Mouse (Mus musculus) gastrocnemius, adult 8-10 months (tissue): ENCODE measurements around the gene Rps6kl1. TPM values are rescaled to one million over a fixed set of nuclear protein-coding genes. Genes with fewer than 3 reads are reported as not detected.
A peak's percentile ranks its signal among the peaks of the same experiment; 100 is the strongest.
"Not testable (repeated sequence)": the region's sequence is repeated elsewhere in the genome, so short reads cannot be mapped to it uniquely, and the experiment has no call there.

ENCODE experiments used
- DNase-seq, 2 experiments: peaks; one replicate each; pipeline ENCODE4 v3.0.0; 2022; ENCODE audit warnings: low spot score in 2 of 2
- total RNA-seq, 4 experiments: library from RNA; stranded (reverse); gene quantifications; 2 replicates each; pipeline ENCODE4 v1.2.4; 2022

The Rps6kl1 gene
- total RNA-seq, 4 experiments from 2014 or later, result 0.31 to 0.46 (median 0.32) TPM

DNA sequence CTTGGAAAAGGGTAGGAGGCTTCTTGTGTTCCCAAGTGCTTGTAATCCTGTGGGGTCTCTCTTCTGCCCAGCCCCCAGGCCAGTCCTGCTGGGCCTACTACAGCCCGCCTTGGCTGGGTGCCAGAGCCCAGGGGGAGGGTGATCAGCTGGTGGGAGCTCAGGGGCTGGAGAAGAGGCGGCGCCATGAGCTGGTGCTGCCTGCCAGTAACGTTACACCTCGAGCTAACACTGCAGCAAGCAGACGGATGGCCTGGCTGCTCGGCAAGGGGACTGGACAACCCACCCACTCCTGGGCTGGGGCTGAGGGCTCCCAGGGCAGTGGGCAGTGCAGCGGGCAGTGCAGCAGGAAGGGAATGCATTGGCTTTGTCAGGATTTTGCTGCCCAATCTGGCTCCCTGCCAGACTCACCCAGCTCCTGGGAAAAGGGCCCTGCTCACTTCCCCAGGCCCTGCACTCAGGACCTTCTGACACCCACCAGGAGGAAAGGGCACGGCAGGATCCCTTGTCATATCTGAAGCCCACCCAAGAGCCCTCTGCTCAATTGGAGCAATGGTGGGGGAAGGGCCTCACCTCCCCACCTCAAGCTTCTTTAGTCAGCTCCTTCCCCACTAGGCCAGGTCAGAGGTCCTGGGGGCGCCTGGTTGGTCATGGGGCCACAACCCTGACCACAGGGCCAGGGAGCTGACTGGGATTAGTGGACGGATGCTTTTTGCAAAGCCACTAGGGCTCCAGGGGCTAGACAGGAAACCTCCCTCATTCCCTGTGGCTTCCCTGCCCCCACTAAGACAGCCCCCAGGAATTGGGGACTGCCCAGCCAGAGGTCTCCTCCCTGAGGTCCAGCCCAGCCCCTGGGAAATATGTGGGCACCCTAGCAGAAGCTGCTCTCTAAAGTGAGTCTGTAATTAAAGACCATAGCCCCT is 25.1 kb upstream of the Rps6kl1 start:
- no peak for DNase-seq

DNA sequence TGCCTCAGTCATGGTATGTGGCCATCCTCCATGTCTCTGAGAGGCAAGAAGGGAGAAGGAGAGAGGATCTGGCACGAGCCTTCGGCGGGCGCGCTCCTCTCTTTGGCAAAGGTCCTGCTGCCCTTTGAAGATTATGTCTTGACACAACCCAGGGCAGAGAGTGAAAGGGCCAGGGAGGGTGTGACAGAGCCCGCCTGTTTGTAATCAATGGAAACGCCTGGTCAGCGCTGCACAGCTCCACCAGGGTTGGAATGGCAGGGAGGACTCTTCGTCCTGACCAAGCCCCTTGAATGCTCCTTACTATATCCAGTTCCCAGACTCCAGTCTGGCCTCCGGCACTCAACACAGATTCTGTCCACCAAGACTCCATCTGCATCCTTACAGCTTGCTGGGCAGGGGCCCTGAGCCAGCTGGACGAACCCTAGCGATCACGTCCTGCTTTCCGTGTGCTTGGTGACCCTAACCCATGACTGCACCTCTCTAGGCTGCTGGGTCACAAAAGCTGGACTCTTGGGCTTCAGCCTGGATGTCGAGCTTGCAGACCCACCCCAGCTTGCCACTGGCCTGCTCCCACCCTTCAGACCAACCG is 24.1 kb upstream of the Rps6kl1 start:
- DNase-seq, result no peak

DNA sequence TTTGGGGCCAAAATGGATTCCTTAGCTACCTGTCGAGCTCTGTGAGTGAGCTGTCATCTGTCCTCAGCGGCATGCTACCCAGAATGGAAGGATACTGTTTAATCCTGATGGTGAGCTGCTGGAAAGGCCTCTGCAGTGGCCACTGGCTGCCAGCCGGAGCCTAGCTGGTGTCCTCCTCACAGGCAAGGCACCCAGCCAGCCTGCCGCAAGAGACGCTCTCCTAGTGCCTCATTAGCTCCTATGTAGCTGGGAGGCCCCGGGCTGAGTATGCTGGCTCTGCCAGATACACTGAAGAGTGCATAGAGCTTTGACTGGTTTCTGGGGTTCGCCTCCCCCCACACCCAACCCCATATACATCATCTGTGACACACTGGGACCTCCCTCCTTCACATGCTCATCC is 23.0 kb upstream of the Rps6kl1 start:
- peak in 1 of 2 experiments; percentile 66 for DNase-seq

DNA sequence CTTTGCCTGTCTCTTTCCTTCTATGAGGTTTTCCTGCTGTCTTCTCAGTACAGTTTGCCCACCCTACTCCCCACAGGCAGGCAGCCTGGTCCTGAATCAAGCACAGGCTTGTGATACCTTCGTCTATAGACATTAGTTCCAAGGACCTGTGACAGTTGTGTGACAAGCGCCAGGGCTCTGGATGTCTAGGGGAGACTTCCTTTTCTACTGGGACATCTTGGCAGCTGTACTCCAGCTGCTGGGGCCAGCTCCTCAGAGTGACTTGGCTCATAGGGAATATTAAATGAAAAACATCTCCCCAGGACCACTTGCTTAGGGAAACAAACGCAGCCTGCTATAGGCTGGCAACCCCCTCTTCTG is 19.9 kb upstream of the Rps6kl1 start:
- no peak for DNase-seq

DNA sequence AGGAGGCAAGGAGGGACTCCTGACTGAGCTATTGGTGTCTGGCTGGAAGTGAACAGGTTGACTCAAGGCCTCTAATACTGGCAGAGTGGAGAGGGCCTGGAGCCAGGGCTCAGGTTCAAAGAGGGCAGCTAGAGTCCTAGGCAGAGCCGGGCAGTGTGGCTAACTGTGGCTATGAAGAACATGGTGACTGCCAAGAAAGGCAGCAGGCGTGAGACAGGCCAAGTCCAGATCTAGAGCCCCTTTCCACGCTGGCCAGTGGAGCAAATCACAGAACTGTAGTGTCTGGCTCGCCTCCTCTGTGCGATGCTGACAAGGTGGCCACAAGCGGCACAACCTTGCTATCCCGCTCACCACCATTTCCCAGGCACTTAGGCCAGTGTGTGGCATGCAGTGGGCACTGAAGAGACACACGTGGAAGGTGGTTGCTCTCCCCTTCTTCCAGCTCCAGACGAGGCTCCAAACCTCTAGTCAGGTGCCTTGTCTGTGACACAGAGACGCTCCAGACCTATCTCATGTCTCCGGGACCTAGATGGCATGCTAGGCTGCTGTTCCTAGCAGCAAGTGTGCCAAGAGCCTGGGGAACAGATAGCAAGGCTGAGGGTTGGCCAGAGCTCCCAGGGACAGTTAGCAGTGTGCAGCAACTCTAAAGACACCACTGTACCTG is 19.4 kb upstream of the Rps6kl1 start:
- DNase-seq, result peak; percentile 69 to 84

DNA sequence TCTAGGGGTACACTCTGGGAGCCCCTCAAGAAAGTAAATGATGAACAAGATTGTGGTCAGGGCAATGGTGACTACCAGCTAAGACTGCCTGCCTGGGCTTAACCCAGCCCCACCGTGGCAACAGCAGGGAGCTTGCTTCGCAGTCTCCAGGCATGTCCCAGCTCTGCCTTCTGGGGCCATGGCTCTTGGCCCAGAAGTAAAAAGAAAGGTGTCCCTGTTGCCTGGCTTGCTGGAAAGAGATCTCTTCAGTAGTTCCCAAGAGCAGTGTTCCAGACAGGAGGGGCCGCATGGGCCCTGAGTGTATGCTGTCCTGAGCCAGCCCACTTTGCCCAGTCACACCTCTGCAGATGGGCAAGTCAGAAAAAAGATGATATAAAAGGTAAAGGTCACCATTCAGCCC is 18.8 kb upstream of the Rps6kl1 start:
- DNase-seq, result no peak

DNA sequence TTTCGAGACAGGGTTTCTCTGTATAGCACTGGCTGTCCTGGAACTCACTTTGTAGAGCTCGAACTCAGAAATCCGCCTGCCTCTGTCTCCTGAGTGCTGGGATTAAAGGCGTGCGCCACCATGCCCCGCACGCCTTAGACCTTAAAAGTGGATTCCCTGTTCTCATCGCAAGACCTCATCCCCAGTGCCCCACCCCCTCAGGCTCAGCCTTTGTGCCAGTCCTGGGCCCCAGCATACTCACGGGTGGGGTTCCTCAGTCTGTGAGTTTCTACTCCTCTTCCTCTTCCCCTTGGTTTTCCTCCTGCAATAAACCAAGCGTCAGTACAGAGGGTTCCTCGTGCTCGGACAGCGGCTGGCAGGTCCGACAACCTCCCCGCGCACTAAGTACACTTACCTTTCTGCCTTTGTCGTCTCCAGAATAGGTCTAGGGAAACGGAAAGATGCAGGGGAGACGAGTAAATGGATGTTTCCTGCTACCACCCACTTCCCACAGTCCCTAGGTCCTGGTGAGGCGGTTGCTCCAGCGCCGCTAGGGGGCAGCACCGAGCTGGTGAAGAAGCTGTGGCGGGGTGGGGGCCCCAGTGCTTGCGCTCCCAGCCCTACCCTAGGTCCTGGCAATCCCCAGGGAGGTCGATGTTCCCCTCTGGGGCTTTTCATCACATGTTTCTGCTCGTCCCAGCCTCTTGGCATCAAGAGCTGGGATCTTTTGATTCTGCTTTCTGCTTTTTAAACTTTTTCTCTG is 18.2 kb upstream of the Rps6kl1 start:
- DNase-seq, result peak; percentile 78 to 80

DNA sequence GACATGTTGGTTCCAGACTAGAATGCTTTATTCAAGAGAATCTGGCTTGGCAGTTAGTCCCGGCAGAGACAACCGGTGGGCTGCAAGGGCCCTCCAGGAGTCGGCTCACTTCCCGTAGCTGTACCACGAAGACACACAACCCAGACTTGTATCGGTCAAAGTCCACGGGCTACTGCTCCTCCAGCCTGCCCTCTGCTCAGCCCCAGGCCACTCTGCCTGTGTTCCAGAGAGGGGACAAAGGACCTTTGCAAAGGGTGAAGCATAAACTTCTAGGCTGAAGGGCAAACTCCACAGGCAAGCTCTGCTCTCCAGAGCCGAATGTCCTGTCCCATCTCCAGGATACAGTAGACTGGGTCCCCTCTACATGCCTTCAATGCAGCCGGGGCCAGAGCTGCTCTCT is 15.6 kb upstream of the Rps6kl1 start:
- DNase-seq, result no peak

DNA sequence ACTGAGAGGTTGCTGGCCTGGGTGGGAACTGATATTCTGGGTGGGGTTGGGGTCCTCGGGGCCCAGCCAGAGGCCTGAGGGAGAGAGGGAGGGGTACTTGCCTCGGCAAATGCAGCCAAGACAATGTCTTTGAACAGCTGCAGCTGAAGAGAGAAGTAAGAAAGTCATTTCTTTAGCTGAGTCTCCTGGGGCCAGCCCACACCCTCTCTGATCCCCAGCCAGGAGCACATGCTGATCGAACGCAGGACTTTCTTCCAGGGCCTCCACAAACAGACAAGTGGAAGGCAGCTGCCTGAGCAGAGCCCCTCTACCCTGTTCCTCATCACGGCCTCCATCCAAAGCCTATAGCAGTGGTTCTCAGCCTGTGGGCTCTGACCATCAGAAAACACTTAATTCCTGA is 13.9 kb upstream of the Rps6kl1 start:
- peak; percentile 51 to 58 for DNase-seq

DNA sequence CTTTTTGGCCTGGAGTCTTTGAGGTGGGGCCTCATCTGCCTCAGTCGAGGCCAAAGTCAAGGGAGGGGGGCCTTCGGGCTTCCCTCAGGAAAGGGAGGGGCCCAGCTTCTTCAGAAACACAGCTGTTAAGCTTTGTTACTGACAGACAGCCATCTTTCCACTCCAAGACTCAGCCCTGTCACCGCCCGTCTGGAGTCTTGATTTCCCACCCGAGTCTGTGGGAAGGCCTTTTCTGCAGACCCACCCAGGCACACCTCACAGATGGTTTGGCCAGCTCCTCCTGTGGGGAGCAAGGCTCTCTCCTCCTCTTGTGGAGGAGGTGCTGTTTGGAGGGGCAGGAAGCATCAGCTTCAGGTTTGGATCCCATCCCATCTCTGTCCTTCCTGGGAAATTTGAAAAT is 8.5 kb upstream of the Rps6kl1 start:
- DNase-seq, result no peak

DNA sequence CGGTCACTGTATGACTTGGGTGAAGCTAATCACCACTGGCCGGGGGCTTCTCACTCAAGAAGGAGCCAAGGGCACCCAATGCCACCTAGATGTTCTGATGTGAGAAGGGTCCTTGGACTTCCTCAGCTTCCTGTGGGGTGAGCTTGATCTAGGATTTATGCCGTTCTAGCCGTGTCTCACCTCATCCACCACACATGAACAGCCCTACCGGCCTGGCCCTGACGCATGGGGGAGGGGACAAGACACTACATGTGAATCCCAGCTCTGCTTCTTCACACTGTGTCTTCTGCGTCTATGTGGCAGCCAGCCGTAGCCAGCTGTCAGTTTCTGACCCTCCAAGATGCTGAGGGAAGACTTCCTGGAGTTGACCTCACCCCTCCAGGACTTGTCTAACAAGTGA is 7.7 kb upstream of the Rps6kl1 start:
- DNase-seq, result no peak

DNA sequence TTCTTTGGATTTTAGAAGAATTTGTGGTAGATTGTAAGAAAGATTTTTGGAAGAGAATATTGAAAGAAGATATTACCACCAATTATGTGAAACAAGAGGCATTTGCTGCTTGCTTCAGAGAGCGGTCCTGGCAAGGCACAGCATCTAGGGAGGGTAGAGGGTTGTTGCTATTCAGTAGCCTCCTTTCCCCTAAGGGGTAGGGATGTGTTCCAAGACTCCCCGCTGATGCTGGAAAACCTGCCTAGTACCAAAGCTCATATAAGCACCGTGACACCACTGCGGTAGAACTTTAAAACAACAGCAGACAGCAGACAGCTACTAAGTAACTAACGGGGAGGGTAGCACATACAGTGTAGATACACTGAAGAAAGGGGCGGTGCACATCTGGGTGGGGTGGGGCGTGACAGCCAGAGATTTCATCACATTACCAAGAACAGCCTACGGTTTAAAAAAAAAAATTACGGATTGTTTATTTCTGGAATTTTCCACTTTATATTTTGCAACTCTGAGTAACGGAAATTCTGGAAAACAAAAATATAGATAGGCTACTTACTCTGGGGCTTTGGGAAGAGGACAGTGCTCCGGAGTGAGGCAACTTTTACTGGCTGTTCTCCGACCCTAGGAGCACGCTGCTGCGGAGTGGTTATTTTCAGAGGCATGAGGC is 6.9 kb upstream of the Rps6kl1 start:
- DNase-seq, result no peak

DNA sequence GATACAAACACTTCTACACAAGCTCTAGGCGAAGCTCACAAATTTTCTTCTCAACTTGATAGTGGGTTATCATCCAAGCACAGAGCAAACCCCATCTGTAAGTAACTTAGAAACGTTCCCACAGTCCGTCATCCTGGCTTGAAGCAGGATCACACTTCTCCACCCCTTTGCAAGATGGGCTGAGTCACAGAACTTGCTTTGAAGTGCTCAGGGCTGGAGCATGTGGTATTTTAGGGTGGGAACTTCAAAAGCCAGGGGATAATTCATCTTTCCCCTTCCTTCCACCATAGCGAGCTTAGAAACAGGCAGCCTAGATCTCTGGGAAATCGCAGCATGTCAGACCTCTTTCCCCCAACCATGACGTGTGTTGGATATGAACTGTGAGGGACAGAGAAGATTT is 5.3 kb upstream of the Rps6kl1 start:
- DNase-seq, result no peak

DNA sequence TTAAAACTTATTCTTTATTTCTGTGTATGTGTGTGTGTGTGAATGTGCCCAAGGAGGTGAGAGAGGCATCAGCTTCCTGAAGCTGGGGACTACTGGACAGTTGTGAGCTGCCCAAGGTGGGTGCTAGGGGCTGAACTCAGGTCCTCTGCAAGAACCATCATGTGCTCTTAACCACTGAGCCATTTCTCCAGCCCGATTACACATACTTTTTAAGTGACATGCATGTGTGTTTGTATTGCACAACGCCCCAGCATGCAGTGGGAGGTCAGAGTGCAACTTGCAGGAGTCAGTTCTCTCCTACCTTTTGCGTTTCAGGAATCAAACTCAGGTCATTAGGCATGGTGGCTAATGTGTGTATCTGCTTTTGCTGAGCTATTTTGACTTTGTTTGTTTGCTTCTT is 1.9 kb upstream of the Rps6kl1 start:
- DNase-seq, result no peak

DNA sequence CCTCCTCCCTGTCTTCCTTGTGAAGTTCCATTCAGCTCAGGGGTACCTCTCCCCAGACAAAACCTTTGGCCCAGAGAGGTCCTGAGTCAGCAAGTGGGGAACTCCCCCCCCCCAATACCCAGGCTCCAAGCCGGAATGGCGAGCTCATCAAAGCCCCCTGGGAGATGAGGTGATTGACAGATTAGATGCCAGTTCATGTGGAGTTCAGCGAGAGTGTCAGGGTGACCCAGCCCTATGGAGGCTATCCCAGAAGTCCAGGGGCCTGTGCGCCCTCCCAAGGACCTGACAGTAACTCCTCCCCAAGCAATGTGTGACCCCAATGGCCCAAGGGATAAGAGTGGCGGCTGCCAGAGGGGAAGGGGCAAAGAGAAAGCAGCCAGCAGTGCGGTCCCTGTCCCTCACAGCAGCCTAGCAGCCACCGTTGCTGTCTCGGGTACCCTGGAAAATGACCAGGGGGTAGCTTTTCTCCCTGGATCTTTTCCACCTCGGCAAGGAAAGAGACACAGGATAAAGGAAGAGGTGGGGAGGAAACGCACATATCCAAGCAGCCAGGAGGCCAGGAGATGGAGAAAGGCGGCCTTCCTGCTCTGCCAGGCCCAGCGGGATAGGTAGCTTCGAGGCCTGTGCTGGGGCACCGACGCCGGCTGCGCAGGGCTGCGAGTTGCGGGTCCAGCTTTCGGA is 603 bp downstream of the Rps6kl1 start:
- no peak for DNase-seq

DNA sequence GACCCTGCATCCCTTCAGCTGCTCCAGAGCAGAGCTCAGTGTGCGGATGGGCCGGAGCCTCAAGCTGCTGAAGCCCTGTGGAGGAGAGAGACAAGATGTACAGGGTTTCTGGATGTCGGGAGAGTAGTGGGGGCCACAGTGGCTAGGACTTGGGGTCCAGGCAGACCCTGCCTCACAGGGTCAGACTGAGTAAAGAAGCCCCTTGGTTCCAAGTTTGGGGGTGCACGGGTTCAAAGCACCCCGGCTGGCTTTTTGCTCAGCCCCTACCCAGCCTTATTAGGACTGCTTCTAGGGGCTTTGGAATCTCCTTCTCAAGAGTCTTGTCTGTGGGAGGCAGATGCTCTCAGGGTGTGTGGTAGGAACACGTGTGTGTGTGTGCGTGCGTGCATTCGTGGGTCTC is 4.2 kb downstream of the Rps6kl1 start:
- no peak for DNase-seq

DNA sequence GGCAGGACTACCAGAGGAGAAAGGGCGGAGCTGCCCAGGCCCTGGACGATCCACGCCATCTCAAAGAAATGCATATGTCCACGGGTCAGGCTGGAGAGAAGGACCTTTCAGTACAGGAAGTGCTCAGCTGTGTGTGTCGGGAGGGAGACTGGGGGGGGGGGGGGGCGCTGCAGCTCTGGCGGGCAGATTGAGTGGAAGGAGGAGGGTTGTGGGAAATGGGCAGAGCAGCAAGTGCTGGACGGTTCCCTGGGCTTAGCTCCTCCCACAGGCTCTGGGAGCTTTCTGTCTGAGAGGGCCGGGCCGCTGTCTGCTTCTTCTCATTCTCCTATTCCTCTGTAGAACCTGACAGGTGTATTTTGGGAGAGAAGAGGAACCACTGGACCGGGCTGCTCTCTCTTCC is 4.7 kb downstream of the Rps6kl1 start:
- DNase-seq, result no peak

DNA sequence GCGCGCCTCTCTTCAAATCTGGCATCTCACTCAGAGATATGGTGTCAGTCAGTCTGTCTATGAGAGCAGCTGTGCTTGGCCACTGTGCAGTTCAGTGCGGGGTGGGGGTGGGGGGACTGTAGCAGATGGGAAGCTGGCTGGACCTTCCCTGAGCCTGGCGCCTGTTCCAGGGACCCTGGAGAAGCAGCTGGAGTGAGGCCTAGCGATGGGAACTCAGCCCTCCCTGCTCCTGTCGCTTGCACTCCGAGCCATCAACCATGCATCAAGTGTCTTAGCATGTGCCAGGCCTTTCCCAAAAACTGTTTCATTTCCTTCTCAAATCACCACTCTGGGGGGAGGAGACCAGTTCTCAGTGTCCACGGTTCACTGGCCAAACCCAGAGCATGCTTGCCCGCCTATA is 5.4 kb downstream of the Rps6kl1 start:
- peak in 1 of 2 experiments; percentile 68 for DNase-seq

DNA sequence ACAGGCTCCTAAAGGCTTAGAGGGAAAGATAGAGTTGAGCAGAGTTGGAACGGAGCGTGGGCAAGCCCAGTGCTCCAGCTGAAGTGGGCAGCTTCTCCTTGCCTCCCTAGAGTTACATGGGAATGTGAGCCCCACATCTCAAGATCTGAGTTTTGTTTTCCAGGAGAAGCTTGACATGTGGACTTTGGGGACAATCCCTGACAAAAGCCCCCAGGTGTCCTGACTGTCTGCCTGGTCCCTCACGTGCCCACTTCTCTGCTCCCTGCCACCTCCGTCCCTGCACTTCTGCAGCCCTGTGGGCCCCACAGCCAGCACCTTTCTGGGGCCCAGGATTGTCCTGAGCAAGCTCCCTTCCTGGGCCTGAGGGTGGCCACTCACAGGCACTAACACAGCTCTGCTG is 6.2 kb downstream of the Rps6kl1 start:
- no peak for DNase-seq

DNA sequence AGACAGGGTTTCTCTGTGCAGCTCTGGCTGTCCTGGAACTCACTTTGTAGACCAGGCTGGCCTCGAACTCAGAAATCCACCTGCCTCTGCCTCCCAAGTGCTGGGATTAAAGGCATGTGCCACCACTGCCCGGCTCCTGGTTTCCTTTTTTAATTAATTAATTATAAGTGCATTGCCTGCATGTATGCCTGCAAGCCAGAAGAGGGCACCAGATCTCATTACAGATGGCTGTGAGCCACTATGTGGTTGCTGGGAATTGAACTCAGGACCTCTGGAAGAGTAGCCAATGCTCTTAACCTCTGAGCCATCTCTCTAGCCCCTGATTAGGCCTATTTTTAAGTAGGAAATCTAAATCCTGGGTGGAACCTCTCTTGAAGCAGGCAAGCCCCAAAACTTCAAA is 6.8 kb downstream of the Rps6kl1 start:
- DNase-seq, result not testable (repeated sequence)

DNA sequence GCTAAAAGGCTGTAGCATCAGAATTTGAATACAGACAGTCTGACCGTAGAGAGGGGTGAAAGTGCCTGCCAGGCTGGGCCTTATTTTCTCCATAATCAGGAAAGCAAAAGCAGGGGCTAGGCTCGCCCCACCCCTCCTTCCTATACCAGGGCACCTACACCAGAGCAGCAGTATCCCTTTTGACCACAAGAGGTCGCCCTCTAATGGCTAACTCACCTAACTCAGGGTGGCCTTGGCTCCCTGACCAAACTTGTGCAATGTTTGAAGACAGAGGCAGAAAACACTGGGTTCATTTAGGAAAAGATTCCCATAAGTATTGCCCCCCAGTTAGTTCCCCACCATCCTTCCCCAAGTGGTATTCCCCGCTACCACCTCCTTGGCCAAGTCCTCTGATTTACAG is 8.3 kb downstream of the Rps6kl1 start:
- peak; percentile 77 to 80 for DNase-seq
